Mouse (Mus musculus) intestine, embryonic 16.5 days (tissue): ENCODE measurements around the gene Olfr1378. TPM values are rescaled to one million over a fixed set of nuclear protein-coding genes. Genes with fewer than 3 reads are reported as not detected.

Source experiments
- ATAC-seq: fragments of 200-750 bp; cut with Nextera tagmentation; 2 replicates; pipeline ENCODE4 v1.8.0; 2017; ENCODE audit warnings: moderate TSS enrichment, moderate library complexity
- H3K27ac ChIP-seq: fragments of 300-500 bp; sonication (generic); 2 replicates; pipeline ENCODE4 v1.5.1; 2014; ENCODE audit warnings: mild to moderate bottlenecking, low read length
- H3K27me3 ChIP-seq: fragments of 300-500 bp; sonication (generic); replicated peaks from 2 replicates; pipeline ENCODE4 v1.6.1; 2014; ENCODE audit warnings: low read length, control low read depth, mixed read lengths; ENCODE audit not compliant: control insufficient read depth, insufficient read depth
- H3K36me3 ChIP-seq: fragments of 300-500 bp; sonication (generic); 2 replicates; pipeline ENCODE4 v1.6.1; 2014; ENCODE audit warnings: low read length, control low read depth; ENCODE audit not compliant: control insufficient read depth, insufficient read depth
- H3K4me1 ChIP-seq: fragments of 300-500 bp; sonication (generic); 2 replicates; pipeline ENCODE4 v1.6.1; 2014; ENCODE audit warnings: low read length, control low read depth, mixed read lengths; ENCODE audit not compliant: control insufficient read depth, insufficient read depth
- H3K4me2 ChIP-seq: fragments of 300-500 bp; sonication (generic); 2 replicates; pipeline ENCODE4 v1.6.1; 2014; ENCODE audit warnings: low read depth, low read length, control low read depth
- H3K4me3 ChIP-seq: fragments of 300-500 bp; sonication (generic); 2 replicates; pipeline ENCODE4 v1.5.1; 2014; ENCODE audit warnings: mild to moderate bottlenecking, low read length
- H3K9ac ChIP-seq: fragments of 300-500 bp; sonication (generic); 2 replicates; pipeline ENCODE4 v1.6.1; 2014; ENCODE audit warnings: low read depth, low read length
- H3K9me3 ChIP-seq: fragments of 300-500 bp; sonication (generic); 2 replicates; pipeline ENCODE4 v1.6.1; 2016; ENCODE audit warnings: low read length, control low read depth; ENCODE audit not compliant: control insufficient read depth
- whole genome bisulfite sequencing: fragments of 180-500 bp; shearing (Covaris S2); extraction: QIAGEN DNeasy Blood & Tissue Kit; methylation state at CpG from one replicate; pipeline ENCODE4 v1.1.7; 2014; 5-methylcytosine and 5-hydroxymethylcytosine counted together
- polyA plus RNA-seq: library from polyadenylated mRNA; unstranded; fragments of >200 nt; fragmentation: Nextera tagmentation; extraction: Ambion mirVana; gene quantifications from 2 replicates; pipeline ENCODE4 v1.2.1, GENCODE M21; 2015

The Olfr1378 gene
- not detected in 2 replicates for polyA plus RNA-seq

- ATAC-seq: no peak
- WGBS: 86% methylated on average over 11 of the region's 11 CpGs
Observed at GRCm38 (mm10) chr11:50966230-50966629, at the start of gene Olfr1378. Gene Olfr1378 (plus strand): TSS chr11:50966530.

GRCm38 (mm10) chr11:50930469-50931014 lies 35.8 kb upstream of the Olfr1378 start:
- 15% methylated on average over 14 of the region's 14 CpGs for WGBS
- H3K27ac ChIP-seq: no peak overlapping the region
- ATAC-seq: no peak

More at GRCm38 (mm10) chr11:50966230-50966629, at the start of gene Olfr1378:
- Histone ChIP-seq H3K27ac (no peak within 1 kb of the TSS), H3K4me3 (no peak within 1 kb of the TSS), H3K9me3 (no peaks in the 10 kb centered on the region), H3K9ac (no peak within 1 kb of the TSS), H3K36me3 (no peaks in the 10 kb centered on the region), H3K4me2 (no peak within 1 kb of the TSS), H3K4me1 (no peaks in the 10 kb centered on the region), H3K27me3 (no peaks in the 10 kb centered on the region)

GRCm38 (mm10) chr11:50931021-50931420 lies 35.3 kb upstream of the Olfr1378 start:
- Histone ChIP-seq H3K4me3 (peak overlapping the region; percentile 79), H3K9ac (peak overlapping the region; percentile 82), H3K27ac (peak overlapping the region; percentile 46; the same call in 1 of the 2 replicates), H3K36me3 (no peaks in the 10 kb centered on the region), H3K4me2 (peak overlapping the region; percentile 98), H3K27me3 (no peaks in the 10 kb centered on the region), H3K4me1 (no peaks in the 10 kb centered on the region), H3K9me3 (no peaks in the 10 kb centered on the region)
- ATAC-seq: peak; percentile 76
- WGBS: 3% methylated on average over 16 of the region's 16 CpGs

More at GRCm38 (mm10) chr11:50930469-50931014, 35.8 kb upstream of the Olfr1378 start:
- H3K9ac ChIP-seq: peak overlapping the region; percentile 82
- no peaks in the 10 kb centered on the region for H3K27me3 ChIP-seq
- no peaks in the 10 kb centered on the region for H3K9me3 ChIP-seq
- H3K36me3 ChIP-seq: no peaks in the 10 kb centered on the region
- peak overlapping the region; percentile 98 for H3K4me2 ChIP-seq
- peak overlapping the region; percentile 79 for H3K4me3 ChIP-seq
- H3K4me1 ChIP-seq: no peaks in the 10 kb centered on the region

GRCm38 (mm10) chr11:50931451-50931866 lies 34.9 kb upstream of the Olfr1378 start, which contains the start of gene Zfp354b:
Gene Zfp354b (minus strand): TSS chr11:50931633.
- Histone ChIP-seq H3K27me3 (no peaks in the 10 kb centered on the region), H3K27ac (peak within 1 kb of the TSS; percentile 46; the same call in 1 of the 2 replicates), H3K4me1 (no peaks in the 10 kb centered on the region), H3K36me3 (no peaks in the 10 kb centered on the region), H3K9me3 (no peaks in the 10 kb centered on the region), H3K4me2 (peak within 1 kb of the TSS; percentile 98), H3K9ac (peak within 1 kb of the TSS; percentile 82), H3K4me3 (peak within 1 kb of the TSS; percentile 79)
- peak; percentile 95 for ATAC-seq
- 2% methylated on average over 18 of the region's 18 CpGs for WGBS

GRCm38 (mm10) chr11:50932040-50932439 lies 34.3 kb upstream of the Olfr1378 start:
- Histone ChIP-seq H3K4me1 (no peaks in the 10 kb centered on the region), H3K9me3 (no peaks in the 10 kb centered on the region), H3K4me3 (no peak overlapping the region), H3K27me3 (no peaks in the 10 kb centered on the region), H3K9ac (no peak overlapping the region), H3K36me3 (no peaks in the 10 kb centered on the region), H3K27ac (no peak overlapping the region), H3K4me2 (no peak overlapping the region; the same call in 1 of the 2 replicates)
- WGBS: 90% methylated on average over 1 of the region's 1 CpGs
- ATAC-seq: peak; percentile 17

GRCm38 (mm10) chr11:50938435-50938834 lies 27.9 kb upstream of the Olfr1378 start:
- WGBS: 80% methylated on average over 8 of the region's 8 CpGs
- Histone ChIP-seq H3K4me2 (no peak overlapping the region), H3K36me3 (no peaks in the 10 kb centered on the region), H3K4me1 (no peaks in the 10 kb centered on the region), H3K27ac (no peak overlapping the region), H3K4me3 (no peak overlapping the region), H3K9me3 (no peaks in the 10 kb centered on the region), H3K9ac (no peak overlapping the region), H3K27me3 (no peaks in the 10 kb centered on the region)
- no peak for ATAC-seq

GRCm38 (mm10) chr11:50939621-50940366 lies 26.5 kb upstream of the Olfr1378 start:
- H3K36me3 ChIP-seq: no peaks in the 10 kb centered on the region
- no peak overlapping the region for H3K27ac ChIP-seq
- H3K9me3 ChIP-seq: no peaks in the 10 kb centered on the region
- no peak overlapping the region for H3K4me3 ChIP-seq
- no peak overlapping the region for H3K4me2 ChIP-seq
- H3K9ac ChIP-seq: no peak overlapping the region
- no peaks in the 10 kb centered on the region for H3K4me1 ChIP-seq
- 33% methylated on average over 14 of the region's 14 CpGs for WGBS
- ATAC-seq: no peak
- no peaks in the 10 kb centered on the region for H3K27me3 ChIP-seq

GRCm38 (mm10) chr11:50942386-50942785 lies 23.9 kb upstream of the Olfr1378 start:
- Histone ChIP-seq H3K4me2 (no peak overlapping the region), H3K27me3 (no peaks in the 10 kb centered on the region), H3K9ac (no peak overlapping the region), H3K27ac (no peak overlapping the region), H3K4me1 (no peaks in the 10 kb centered on the region), H3K4me3 (no peak overlapping the region), H3K9me3 (no peaks in the 10 kb centered on the region), H3K36me3 (no peaks in the 10 kb centered on the region)
- no peak for ATAC-seq
- WGBS: 68% methylated on average over 12 of the region's 12 CpGs

GRCm38 (mm10) chr11:50943506-50943905 lies 22.8 kb upstream of the Olfr1378 start, which contains the start of gene 4933414I15Rik:
Gene 4933414I15Rik (minus strand): TSS chr11:50943765.
- H3K9ac ChIP-seq: no peak within 1 kb of the TSS
- H3K9me3 ChIP-seq: no peaks in the 10 kb centered on the region
- no peaks in the 10 kb centered on the region for H3K27me3 ChIP-seq
- H3K36me3 ChIP-seq: no peaks in the 10 kb centered on the region
- H3K27ac ChIP-seq: no peak within 1 kb of the TSS
- no peak for ATAC-seq
- no peak within 1 kb of the TSS for H3K4me2 ChIP-seq
- no peaks in the 10 kb centered on the region for H3K4me1 ChIP-seq
- H3K4me3 ChIP-seq: no peak within 1 kb of the TSS
- 80% methylated on average over 14 of the region's 14 CpGs for WGBS
